Mouse (Mus musculus): ENCODE measurements at regions not wholly inside any gene's neighbourhood (a gene's known extent, or its start where the extent isn't known, plus 50 kb on each side); places are given as distances from the start of the nearest gene placed in this dataset.

GRCm38 (mm10) chr11:64579826-64580225 lies 143.4 kb upstream of the F930015N05Rik start:
- in situ Hi-C loops (cut with MboI; ENCODE audit: unreplicated experiment in 2 of 2): no loop called here

GRCm38 (mm10) chr11:64586056-64586455 lies 149.6 kb upstream of the F930015N05Rik start:
- in situ Hi-C loops (cut with MboI; ENCODE audit: unreplicated experiment in 2 of 2): no loop called here

GRCm38 (mm10) chr11:64587034-64587710 lies 150.7 kb upstream of the F930015N05Rik start:
- in situ Hi-C loops (cut with MboI; ENCODE audit: unreplicated experiment in 2 of 2): no loop called here

GRCm38 (mm10) chr11:64587751-64588600 lies 151.5 kb upstream of the F930015N05Rik start:
- in situ Hi-C loops (cut with MboI; ENCODE audit: unreplicated experiment in 2 of 2): no loop called here

GRCm38 (mm10) chr11:64588601-64588989 lies 152.1 kb upstream of the F930015N05Rik start:
- in situ Hi-C loops (cut with MboI; ENCODE audit: unreplicated experiment in 2 of 2): no loop called here

GRCm38 (mm10) chr11:64589026-64589425 lies 152.6 kb upstream of the F930015N05Rik start:
- in situ Hi-C loops (cut with MboI; ENCODE audit: unreplicated experiment in 2 of 2): no loop called here

GRCm38 (mm10) chr11:64590091-64590490 lies 153.6 kb upstream of the F930015N05Rik start:
- in situ Hi-C loops (cut with MboI; ENCODE audit: unreplicated experiment in 2 of 2): no loop called here

GRCm38 (mm10) chr11:64592253-64592652 lies 155.8 kb upstream of the F930015N05Rik start:
- in situ Hi-C loops (cut with MboI; ENCODE audit: unreplicated experiment in 2 of 2): no loop called here

- in situ Hi-C loops (cut with MboI; ENCODE audit: unreplicated experiment in 2 of 2): no loop called here
Measured at GRCm38 (mm10) chr11:64597305-64597704, 160.9 kb upstream of the F930015N05Rik start.

- in situ Hi-C loops (cut with MboI; ENCODE audit: unreplicated experiment in 2 of 2): no loop called here
Measured at GRCm38 (mm10) chr11:64599178-64599577, 162.7 kb upstream of the F930015N05Rik start.

GRCm38 (mm10) chr11:64600201-64601102 lies 164.0 kb upstream of the F930015N05Rik start:
- in situ Hi-C loops (cut with MboI; ENCODE audit: unreplicated experiment in 2 of 2): no loop called here

GRCm38 (mm10) chr11:64609043-64609442 lies 172.6 kb upstream of the F930015N05Rik start:
- in situ Hi-C loops (cut with MboI; ENCODE audit: unreplicated experiment in 2 of 2): no loop called here

- in situ Hi-C loops (cut with MboI; ENCODE audit: unreplicated experiment in 2 of 2): no loop called here
Measured at GRCm38 (mm10) chr11:64610724-64611123, 174.3 kb upstream of the F930015N05Rik start.

- in situ Hi-C loops (cut with MboI; ENCODE audit: unreplicated experiment in 2 of 2): no loop called here
Measured at GRCm38 (mm10) chr11:64615140-64615539, 178.7 kb upstream of the F930015N05Rik start.

- in situ Hi-C loops (cut with MboI; ENCODE audit: unreplicated experiment in 2 of 2): no loop called here
Measured at GRCm38 (mm10) chr11:64618631-64619385, 182.4 kb upstream of the F930015N05Rik start.

- in situ Hi-C loops (cut with MboI; ENCODE audit: unreplicated experiment in 2 of 2): no loop called here
Measured at GRCm38 (mm10) chr11:64627180-64627579, 190.7 kb upstream of the F930015N05Rik start.

- in situ Hi-C loops (cut with MboI; ENCODE audit: unreplicated experiment in 2 of 2): no loop called here
Measured at GRCm38 (mm10) chr11:64640947-64641346, 204.5 kb upstream of the F930015N05Rik start.

- in situ Hi-C loops (cut with MboI; ENCODE audit: unreplicated experiment in 2 of 2): no loop called here
Measured at GRCm38 (mm10) chr11:64643171-64643570, 206.7 kb upstream of the F930015N05Rik start.

- in situ Hi-C loops (cut with MboI; ENCODE audit: unreplicated experiment in 2 of 2): no loop called here
Measured at GRCm38 (mm10) chr11:64647938-64648337, 211.5 kb upstream of the F930015N05Rik start.
